Mouse (Mus musculus) myocyte (in vitro differentiated cells): ENCODE measurements at regions not wholly inside any gene's neighbourhood (a gene's known extent, or its start where the extent isn't known, plus 50 kb on each side); places are given as distances from the start of the nearest gene placed in this dataset.

Source experiments
- MAX ChIP-seq: IDR thresholded peaks from one replicate; pipeline ENCODE4 v1.6.1; 2011; ENCODE audit warnings: low read depth, mild to moderate bottlenecking, control low read depth
- POLR2A ChIP-seq: IDR thresholded peaks from one replicate; pipeline ENCODE4 v1.6.1; 2011; ENCODE audit warnings: low read depth, mild to moderate bottlenecking, control low read depth, moderate library complexity; ENCODE audit not compliant: insufficient read length
- SRF ChIP-seq: IDR thresholded peaks from one replicate; pipeline ENCODE4 v1.6.1; 2011; ENCODE audit warnings: low read depth; ENCODE audit not compliant: control insufficient read depth, insufficient read length

DNA sequence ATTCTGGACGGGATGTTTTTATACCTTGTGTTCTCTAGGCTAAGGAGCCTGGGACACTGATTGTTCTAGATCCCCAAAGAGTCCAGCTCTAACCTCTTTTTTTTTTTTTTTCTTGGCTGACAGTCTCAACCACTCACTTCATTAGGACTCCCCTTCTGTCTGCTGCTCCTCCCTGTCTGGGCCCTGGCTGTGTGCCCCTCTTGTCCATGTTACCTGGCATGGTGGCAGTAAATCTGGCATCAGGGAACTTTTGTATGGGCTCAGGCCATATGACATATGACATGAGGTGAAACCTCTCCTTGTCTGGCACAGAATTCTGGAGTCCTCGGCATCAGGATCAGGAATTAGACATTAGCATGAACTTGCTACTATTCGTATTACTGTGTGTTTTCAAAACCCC lies 717.5 kb downstream of the Vrk1 start:
- no peak for TF ChIP-seq POLR2A
- TF ChIP-seq SRF, result no peak
- TF ChIP-seq MAX, result no peak
